Mouse (Mus musculus) midbrain, embryonic 13.5 days (tissue): ENCODE measurements around the gene 9930104L06Rik. TPM values are rescaled to one million over a fixed set of nuclear protein-coding genes. Genes with fewer than 3 reads are reported as not detected.

Experiments
- ATAC-seq: fragments of 200-750 bp; cut with Nextera tagmentation; 2 replicates; pipeline ENCODE4 v1.8.0; 2017; ENCODE audit warnings: mild to moderate bottlenecking, moderate TSS enrichment, moderate library complexity
- H3K27ac ChIP-seq: fragments of 300-500 bp; sonication (generic); 2 replicates; pipeline ENCODE4 v1.5.1; 2015; ENCODE audit warnings: inconsistent platforms, mild to moderate bottlenecking, moderate library complexity
- H3K27me3 ChIP-seq: fragments of 300-500 bp; sonication (generic); 2 replicates; pipeline ENCODE4 v1.6.1; 2015; ENCODE audit warnings: mild to moderate bottlenecking, inconsistent platforms
- H3K36me3 ChIP-seq: fragments of 300-500 bp; sonication (generic); 2 replicates; pipeline ENCODE4 v1.6.1; 2015; ENCODE audit warnings: mild to moderate bottlenecking, inconsistent platforms
- H3K4me1 ChIP-seq: fragments of 300-500 bp; sonication (generic); replicated peaks from 2 replicates; pipeline ENCODE4 v1.6.1; 2015; ENCODE audit warnings: inconsistent platforms
- H3K4me2 ChIP-seq: fragments of 300-500 bp; sonication (generic); replicated peaks from 2 replicates; pipeline ENCODE4 v1.6.1; 2015; ENCODE audit warnings: moderate library complexity, mild to moderate bottlenecking, inconsistent platforms
- H3K4me3 ChIP-seq: fragments of 300-500 bp; sonication (generic); replicated peaks from 2 replicates; pipeline ENCODE4 v1.5.1; 2015; ENCODE audit warnings: mild to moderate bottlenecking, inconsistent platforms
- H3K9ac ChIP-seq: fragments of 300-500 bp; sonication (generic); replicated peaks from 2 replicates; pipeline ENCODE4 v1.6.1; 2015; ENCODE audit warnings: mild to moderate bottlenecking, inconsistent platforms
- H3K9me3 ChIP-seq: fragments of 300-500 bp; sonication (generic); 2 replicates; pipeline ENCODE4 v1.6.1; 2016; ENCODE audit warnings: mild to moderate bottlenecking, inconsistent platforms
- WGBS: fragments of 180-500 bp; shearing (Covaris S2); methylation state at CpG from one replicate; pipeline ENCODE4 v1.1.7; 2015; 5-methylcytosine and 5-hydroxymethylcytosine counted together
- polyA plus RNA-seq: library from polyadenylated mRNA; unstranded; fragments of >200 nt; fragmentation: Nextera tagmentation; extraction: Ambion mirVana; gene quantifications from 2 replicates; pipeline ENCODE4 v1.2.1, GENCODE M21; 2015

Gene 9930104L06Rik
- polyA plus RNA-seq, 1 experiment from 2014 or later = 14.8 TPM

DNA sequence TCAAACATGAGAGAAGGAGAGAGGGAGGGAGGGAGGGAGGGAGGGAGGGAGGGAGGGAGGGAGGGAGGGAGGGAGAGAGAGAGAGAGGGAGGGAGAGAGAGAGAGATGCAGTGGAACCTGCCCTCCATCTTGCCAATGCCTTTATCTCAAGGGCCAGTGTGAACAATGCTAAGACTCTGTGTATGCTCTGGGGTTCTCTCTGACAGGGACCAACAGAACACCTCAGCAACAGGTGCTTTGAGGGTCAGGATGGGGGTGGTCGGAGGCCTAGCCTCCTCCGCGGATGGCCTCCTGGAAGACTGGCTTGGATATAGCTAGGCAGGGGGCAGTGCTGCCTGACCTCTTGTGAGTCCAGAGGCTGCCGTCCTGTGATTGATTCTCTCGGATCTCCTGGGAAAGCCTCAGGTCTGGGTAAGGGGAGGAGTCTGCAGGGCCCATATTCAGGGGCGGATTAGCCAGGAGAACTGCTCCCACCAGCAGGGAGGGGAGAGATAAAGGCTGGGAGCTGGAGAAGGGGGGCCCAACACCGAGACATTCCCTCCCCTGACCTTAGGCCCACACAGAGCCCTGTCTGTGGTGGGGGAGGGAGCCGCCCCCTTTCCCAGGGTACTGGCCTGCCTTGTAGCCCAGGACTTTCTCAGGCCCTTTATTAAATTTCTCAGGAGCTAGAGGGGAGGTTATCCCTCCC is 28.2 kb downstream of the 9930104L06Rik start:
- 6% methylated on average over 8 of the region's 8 CpGs for WGBS
- H3K9ac ChIP-seq = no peak overlapping the region
- peak; percentile 82 for ATAC-seq

DNA sequence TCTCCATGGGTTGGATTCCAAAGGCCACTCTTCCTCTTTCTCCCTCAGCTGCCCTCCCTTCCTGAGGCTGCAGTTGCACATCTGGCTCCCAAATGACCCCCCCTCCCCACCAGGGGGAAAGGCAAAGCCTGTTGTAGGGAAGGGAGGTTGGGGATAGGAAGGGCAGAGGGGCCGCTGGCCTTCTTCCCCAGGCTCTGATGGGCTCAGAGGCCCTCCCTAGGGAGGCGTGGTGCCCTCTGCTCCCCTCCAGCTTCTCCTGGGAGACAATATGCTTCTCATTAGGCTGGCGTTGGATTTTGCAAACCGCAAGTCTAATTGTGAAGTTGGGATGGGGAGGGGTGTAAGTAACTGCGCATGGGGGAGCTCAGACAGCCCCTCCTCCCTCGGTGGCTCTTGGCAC is 31.9 kb downstream of the 9930104L06Rik start:
- no peaks in the 10 kb centered on the region for H3K9me3 ChIP-seq
- H3K27me3 ChIP-seq = no peaks in the 10 kb centered on the region
- H3K27ac ChIP-seq = peak overlapping the region; percentile 30; the same call in 1 of the 2 replicates
- no peak overlapping the region for H3K4me3 ChIP-seq
- H3K9ac ChIP-seq = 0 out of 2 replicates have a peak overlapping the region, but pooled peaks have one; percentile 7
- no peak overlapping the region for H3K4me2 ChIP-seq
- WGBS = 51% methylated on average over 6 of the region's 6 CpGs
- peaks cover 38% of the 10 kb centered on the region for H3K4me1 ChIP-seq
- no peaks in the 10 kb centered on the region for H3K36me3 ChIP-seq
- ATAC-seq = no peak

More for the DNA sequence above, 28.2 kb downstream of the 9930104L06Rik start:
- H3K4me3 ChIP-seq = no peak overlapping the region
- H3K9me3 ChIP-seq = no peaks in the 10 kb centered on the region
- H3K27ac ChIP-seq = peak overlapping the region; percentile 37
- H3K4me2 ChIP-seq = no peak overlapping the region
- no peaks in the 10 kb centered on the region for H3K27me3 ChIP-seq
- H3K4me1 ChIP-seq = peaks cover 24% of the 10 kb centered on the region
- H3K36me3 ChIP-seq = no peaks in the 10 kb centered on the region

DNA sequence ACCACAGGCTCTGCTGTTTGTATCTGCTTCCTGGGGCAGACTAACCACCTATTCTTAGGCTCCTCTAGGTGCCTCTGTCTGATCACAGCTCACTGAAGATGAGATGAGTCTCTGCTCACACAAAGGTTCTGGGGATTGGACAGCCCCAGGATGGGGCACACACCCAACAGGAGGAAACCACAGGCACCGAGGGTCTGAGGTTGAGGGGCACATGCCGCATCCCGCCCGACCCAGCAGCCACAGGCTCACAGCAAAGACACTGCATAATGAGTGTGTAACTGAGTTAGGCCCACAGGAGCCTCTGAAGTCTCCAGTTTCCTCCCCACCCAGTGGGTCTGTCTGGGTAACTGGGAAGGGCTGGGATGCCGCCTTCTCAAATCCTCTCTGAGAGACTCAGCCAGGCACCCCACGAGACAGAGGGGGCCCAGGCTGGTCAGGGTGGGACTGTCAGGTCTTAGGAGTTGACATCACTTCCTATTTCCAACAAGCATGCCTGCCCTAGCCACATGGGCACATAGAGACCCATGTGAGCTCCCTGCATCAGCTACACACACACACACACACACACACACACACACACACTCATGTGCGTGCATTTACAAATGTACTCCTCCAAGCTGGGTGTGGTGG is 32.5 kb downstream of the 9930104L06Rik start:
- no peaks in the 10 kb centered on the region for H3K36me3 ChIP-seq
- H3K4me3 ChIP-seq = no peak overlapping the region
- H3K27ac ChIP-seq = peak overlapping the region; percentile 30; the same call in 1 of the 2 replicates
- no peak overlapping the region for H3K9ac ChIP-seq
- no peak for ATAC-seq
- H3K27me3 ChIP-seq = no peaks in the 10 kb centered on the region
- no peaks in the 10 kb centered on the region for H3K9me3 ChIP-seq
- WGBS = 81% methylated on average over 7 of the region's 7 CpGs
- H3K4me2 ChIP-seq = no peak overlapping the region
- peaks cover 38% of the 10 kb centered on the region for H3K4me1 ChIP-seq

DNA sequence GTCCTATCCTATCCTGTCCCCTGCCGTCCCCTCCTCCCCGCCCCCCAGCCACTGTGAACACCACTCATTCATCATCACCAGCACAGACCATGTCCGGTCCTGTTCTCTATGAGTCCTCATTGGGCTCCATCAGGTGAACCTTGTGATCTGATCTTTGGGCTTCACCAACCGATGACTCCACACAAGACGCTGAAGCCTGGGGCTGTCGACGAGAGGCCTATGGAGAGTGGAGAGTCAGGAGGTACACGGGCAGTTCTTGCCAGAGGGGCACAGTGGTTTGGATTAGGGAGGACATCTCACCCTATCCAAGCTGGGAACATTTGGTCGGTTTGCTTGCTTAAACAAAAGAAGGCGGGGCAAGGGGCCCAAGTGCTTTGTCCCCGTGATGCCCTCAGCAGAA is 33.3 kb downstream of the 9930104L06Rik start:
- H3K27ac ChIP-seq = no peak overlapping the region
- no peak overlapping the region for H3K9ac ChIP-seq
- H3K4me1 ChIP-seq = peaks cover 35% of the 10 kb centered on the region
- 72% methylated on average over 11 of the region's 11 CpGs for WGBS
- no peaks in the 10 kb centered on the region for H3K9me3 ChIP-seq
- H3K4me2 ChIP-seq = no peak overlapping the region
- 0 out of 2 replicates have a peak, but pooled peaks have one; percentile 31 for ATAC-seq
- H3K4me3 ChIP-seq = no peak overlapping the region
- H3K27me3 ChIP-seq = no peaks in the 10 kb centered on the region
- no peaks in the 10 kb centered on the region for H3K36me3 ChIP-seq

DNA sequence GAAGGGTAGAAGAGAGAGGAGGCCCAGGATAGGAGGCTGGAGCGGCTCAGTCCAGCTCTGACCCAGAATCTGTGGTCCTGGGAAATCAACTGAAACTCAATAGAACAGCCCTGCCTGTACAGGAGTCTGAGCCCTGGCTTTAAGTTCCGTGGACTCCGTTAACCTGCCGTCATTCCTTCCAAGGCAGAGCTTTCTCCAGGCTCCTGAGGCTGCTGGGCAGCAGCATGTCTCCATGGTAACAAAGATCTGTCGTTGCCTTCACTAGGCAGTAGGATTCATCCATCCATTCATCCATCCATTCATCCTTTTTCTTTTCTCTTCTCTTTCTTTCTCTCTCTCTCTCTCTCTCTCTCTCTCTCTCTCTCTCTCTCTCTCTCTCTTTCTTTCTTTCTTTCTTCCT is 33.8 kb downstream of the 9930104L06Rik start:
- H3K4me2 ChIP-seq = no peak overlapping the region
- H3K4me1 ChIP-seq = peaks cover 30% of the 10 kb centered on the region
- no peaks in the 10 kb centered on the region for H3K9me3 ChIP-seq
- no peaks in the 10 kb centered on the region for H3K27me3 ChIP-seq
- 25% methylated on average over 5 of the region's 5 CpGs for WGBS
- no peak overlapping the region for H3K9ac ChIP-seq
- peak; percentile 48; the same call in 1 of the 2 replicates for ATAC-seq
- no peak overlapping the region for H3K4me3 ChIP-seq
- no peak overlapping the region for H3K27ac ChIP-seq
- H3K36me3 ChIP-seq = no peaks in the 10 kb centered on the region

DNA sequence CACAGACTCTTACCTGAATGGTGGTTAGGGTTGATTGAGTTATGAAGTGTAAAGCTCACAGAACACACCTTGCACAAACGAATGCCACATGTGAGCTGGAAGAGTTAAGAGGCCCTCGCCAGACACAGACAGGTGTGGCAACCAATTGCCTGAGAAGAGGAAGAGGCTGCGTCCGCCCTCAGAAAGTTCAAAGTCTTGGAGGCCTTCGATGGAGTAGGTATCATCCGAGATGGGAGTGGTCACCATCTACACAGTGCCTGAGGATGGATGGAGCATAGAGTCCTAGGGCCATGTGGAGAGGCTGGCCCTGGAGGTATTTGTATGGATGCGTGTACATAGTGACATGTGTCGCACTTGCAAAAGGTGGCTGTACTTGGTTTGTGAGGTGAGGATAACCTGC is 34.2 kb downstream of the 9930104L06Rik start:
- H3K36me3 ChIP-seq = no peaks in the 10 kb centered on the region
- H3K4me2 ChIP-seq = no peak overlapping the region
- H3K9me3 ChIP-seq = no peaks in the 10 kb centered on the region
- 92% methylated on average over 8 of the region's 8 CpGs for WGBS
- H3K4me1 ChIP-seq = peaks cover 27% of the 10 kb centered on the region
- no peaks in the 10 kb centered on the region for H3K27me3 ChIP-seq
- no peak overlapping the region for H3K27ac ChIP-seq
- H3K9ac ChIP-seq = no peak overlapping the region
- ATAC-seq = no peak
- no peak overlapping the region for H3K4me3 ChIP-seq

DNA sequence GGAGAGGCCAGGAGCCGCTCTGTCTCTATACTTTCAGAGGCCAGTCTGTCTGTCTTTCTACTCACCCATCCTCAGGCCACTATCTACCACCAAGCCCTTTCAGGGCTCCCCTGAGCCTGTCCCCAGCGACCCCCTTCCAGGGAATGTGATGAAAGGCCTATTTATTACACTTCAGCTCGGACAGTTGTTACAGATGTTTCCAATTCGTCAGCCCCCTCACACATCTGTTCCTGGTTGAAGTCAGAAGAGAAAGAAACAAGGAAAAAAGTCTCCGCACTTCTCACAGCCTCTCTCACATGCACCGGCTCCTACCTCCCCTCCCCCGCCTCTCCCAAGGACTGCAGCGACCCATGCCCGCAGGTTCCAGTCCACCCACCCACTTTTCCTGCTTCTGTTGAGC is 35.5 kb downstream of the 9930104L06Rik start:
- Histone ChIP-seq H3K4me2 (no peak overlapping the region), H3K36me3 (no peaks in the 10 kb centered on the region), H3K27me3 (no peaks in the 10 kb centered on the region), H3K9me3 (no peaks in the 10 kb centered on the region), H3K4me3 (no peak overlapping the region), H3K9ac (no peak overlapping the region), H3K4me1 (peaks cover 27% of the 10 kb centered on the region), H3K27ac (no peak overlapping the region)
- no peak for ATAC-seq
- 66% methylated on average over 9 of the region's 9 CpGs for WGBS

DNA sequence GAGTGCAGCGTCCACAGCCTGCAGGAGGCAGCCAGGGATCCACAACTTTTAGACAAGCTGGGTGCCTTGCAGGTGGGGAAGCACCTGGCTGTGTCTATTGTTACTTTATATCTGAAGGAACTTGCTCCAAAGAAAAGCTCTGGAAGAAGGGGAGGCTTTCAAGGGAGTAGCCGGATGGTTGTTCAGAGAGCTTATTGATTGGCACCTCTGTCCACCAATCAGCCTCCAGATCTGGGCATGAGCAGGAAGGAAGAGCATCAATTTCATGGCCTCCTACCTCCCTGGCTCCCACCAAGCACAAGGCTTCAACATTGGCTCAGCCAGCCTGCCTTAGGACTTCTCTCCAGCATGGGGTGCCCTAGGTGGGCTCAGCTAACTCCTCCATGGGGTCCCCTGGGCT is 36.4 kb downstream of the 9930104L06Rik start:
- no peak for ATAC-seq
- no peak overlapping the region for H3K4me2 ChIP-seq
- H3K9ac ChIP-seq = no peak overlapping the region
- no peaks in the 10 kb centered on the region for H3K9me3 ChIP-seq
- H3K4me3 ChIP-seq = no peak overlapping the region
- peaks cover 27% of the 10 kb centered on the region for H3K4me1 ChIP-seq
- H3K36me3 ChIP-seq = no peaks in the 10 kb centered on the region
- WGBS = 82% methylated on average over 2 of the region's 2 CpGs
- no peaks in the 10 kb centered on the region for H3K27me3 ChIP-seq
- H3K27ac ChIP-seq = no peak overlapping the region

DNA sequence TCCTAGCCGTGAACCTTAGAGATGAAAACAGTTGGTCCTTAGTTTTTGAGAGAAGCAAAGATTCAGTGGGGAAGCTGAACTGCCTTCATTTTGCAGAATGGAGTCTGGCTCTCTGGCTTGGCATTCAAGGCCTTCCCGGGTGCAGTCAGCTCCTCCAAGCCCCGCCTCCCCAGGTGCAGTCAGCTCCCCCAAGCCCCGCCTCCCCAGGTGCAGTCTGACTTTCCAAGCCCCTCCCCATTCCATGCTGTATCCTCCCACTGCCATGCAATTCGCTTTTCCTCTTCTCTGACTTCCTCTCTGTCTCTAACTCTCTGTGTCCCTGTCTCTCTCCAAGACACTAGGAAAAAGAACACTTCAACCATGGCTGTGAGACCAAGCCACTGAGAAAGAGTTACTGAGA is 41.4 kb downstream of the 9930104L06Rik start:
- no peak overlapping the region for H3K4me2 ChIP-seq
- whole genome bisulfite sequencing = 40% methylated on average over 5 of the region's 5 CpGs
- peaks cover 10% of the 10 kb centered on the region for H3K4me1 ChIP-seq
- H3K27ac ChIP-seq = no peak overlapping the region
- no peak overlapping the region for H3K9ac ChIP-seq
- H3K36me3 ChIP-seq = no peaks in the 10 kb centered on the region
- H3K4me3 ChIP-seq = no peak overlapping the region
- peaks cover 14% of the 10 kb centered on the region for H3K27me3 ChIP-seq
- H3K9me3 ChIP-seq = no peaks in the 10 kb centered on the region
- no peak for ATAC-seq

DNA sequence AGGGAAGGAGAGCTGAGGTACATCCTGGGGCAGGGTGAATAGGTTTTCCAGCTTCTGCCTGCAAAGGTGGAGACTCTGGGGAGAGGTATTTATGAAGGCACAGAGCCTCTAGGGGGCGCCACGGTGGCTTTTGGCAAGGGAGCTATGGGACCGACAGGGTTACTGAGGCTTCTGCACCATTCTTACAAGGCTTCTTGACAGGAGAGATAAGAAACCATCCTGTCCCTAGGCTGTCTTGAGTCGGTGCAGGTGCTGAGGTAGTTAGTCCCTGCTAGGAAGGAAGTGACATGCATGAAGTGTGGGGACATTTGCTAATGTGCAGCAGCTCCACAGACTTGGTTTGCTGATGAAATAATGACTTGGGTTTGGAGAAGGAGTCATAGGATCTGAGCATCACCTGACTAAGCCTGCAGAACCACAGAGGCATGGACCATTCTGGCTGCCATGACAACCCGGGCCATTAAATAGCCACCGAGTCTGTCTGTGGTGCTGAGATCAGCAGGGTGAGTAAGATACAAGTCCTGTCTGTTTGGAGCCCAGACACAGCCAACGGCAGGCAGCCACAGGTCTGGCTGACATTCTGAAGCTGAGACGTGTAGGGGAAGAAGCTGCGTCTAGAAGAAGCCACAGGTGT is 47.2 kb downstream of the 9930104L06Rik start:
- no peaks in the 10 kb centered on the region for H3K36me3 ChIP-seq
- H3K4me3 ChIP-seq = no peak overlapping the region
- no peaks in the 10 kb centered on the region for H3K9me3 ChIP-seq
- H3K4me1 ChIP-seq = peaks cover 35% of the 10 kb centered on the region
- no peak overlapping the region for H3K27ac ChIP-seq
- no peak overlapping the region for H3K9ac ChIP-seq
- ATAC-seq = no peak
- H3K4me2 ChIP-seq = no peak overlapping the region
- WGBS = 21% methylated on average over 9 of the region's 9 CpGs
- peaks cover 72% of the 10 kb centered on the region for H3K27me3 ChIP-seq

DNA sequence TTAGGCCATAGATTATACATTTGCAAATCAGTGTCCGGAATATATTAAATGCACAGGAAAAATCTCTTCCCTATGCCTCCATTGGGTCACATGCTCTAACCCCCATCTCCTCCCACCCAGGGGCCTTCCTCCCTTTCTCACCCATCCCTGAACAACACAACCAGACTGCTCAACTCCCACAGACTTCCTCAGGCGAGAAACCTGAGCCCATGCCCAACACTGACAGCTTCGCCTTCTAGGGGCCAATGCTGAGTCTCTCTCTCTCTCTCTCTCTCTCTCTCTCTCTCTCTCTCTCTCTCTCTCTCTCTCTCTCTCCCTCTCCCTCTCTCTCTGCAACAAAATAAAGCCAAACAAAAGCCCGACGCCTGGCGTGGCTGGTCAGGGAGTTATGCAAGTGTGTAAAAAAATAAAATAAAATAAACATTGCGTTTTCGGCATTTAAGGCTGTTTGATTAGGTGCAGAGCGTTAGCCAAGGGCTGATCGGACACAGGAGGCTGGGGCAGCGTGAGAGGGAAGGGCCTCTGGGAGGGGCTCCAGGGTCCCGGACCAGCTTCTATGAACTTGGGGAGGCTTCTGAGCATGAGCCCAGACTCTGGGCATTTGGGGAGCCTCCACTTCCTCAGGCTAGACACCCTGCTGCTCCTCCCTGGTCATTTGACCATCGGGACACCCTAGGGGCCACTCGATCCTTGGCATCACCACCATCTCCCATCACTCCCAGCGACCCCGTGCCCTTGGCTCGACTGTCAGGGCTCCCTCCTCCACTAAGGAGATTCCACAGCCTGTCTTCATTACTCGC is 48.2 kb downstream of the 9930104L06Rik start:
- H3K4me3 ChIP-seq = no peak overlapping the region
- H3K4me1 ChIP-seq = peaks cover 38% of the 10 kb centered on the region
- 6% methylated on average over 18 of the region's 18 CpGs for WGBS
- 0 out of 2 replicates have a peak overlapping the region, but pooled peaks have one; percentile 3 for H3K4me2 ChIP-seq
- no peaks in the 10 kb centered on the region for H3K36me3 ChIP-seq
- H3K9me3 ChIP-seq = no peaks in the 10 kb centered on the region
- ATAC-seq = no peak
- H3K9ac ChIP-seq = no peak overlapping the region
- peaks cover 82% of the 10 kb centered on the region for H3K27me3 ChIP-seq
- H3K27ac ChIP-seq = no peak overlapping the region
